Mouse (Mus musculus) ES-Bruce4 (cell line): ENCODE results near the gene Syngr3.

ENCODE experiments used
- CTCF ChIP-seq: IDR thresholded peaks from one replicate; pipeline ENCODE4 v1.8.1; 2011; ENCODE audit warnings: low read depth, low read length
- EP300 ChIP-seq: IDR thresholded peaks from 2 replicates; pipeline ENCODE4 v1.6.1; 2011; ENCODE audit warnings: low read depth, low read length; ENCODE audit not compliant: insufficient read depth

DNA sequence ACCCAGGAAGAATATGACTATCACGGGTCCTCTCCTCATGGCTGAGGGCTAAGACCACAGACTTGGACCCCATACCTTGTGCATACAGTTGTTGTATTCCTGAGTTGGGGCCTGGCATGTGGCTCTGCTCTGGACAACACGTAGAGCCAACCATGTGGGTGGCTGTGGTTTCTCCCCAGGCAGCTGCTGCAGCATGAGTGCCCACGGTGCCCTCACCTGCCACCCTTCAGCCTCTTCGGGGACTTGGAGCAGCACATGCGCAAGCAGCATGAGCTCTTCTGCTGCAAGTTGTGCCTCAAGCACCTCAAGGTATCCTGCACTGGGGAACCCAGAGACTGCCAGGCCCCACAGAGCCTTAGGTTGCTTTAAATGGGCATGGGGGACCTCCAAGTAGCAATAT is 12.9 kb downstream of the Syngr3 start:
- TF ChIP-seq CTCF: no peak
- no peak for TF ChIP-seq EP300
